Mouse (Mus musculus): ENCODE results near the gene S1pr4. TPM values are rescaled to one million over a fixed set of nuclear protein-coding genes. Genes with fewer than 3 reads are reported as not detected.

S1pr4 gene
- polyA plus RNA-seq, 1 experiment from 2014 or later, result 0.51 TPM

DNA sequence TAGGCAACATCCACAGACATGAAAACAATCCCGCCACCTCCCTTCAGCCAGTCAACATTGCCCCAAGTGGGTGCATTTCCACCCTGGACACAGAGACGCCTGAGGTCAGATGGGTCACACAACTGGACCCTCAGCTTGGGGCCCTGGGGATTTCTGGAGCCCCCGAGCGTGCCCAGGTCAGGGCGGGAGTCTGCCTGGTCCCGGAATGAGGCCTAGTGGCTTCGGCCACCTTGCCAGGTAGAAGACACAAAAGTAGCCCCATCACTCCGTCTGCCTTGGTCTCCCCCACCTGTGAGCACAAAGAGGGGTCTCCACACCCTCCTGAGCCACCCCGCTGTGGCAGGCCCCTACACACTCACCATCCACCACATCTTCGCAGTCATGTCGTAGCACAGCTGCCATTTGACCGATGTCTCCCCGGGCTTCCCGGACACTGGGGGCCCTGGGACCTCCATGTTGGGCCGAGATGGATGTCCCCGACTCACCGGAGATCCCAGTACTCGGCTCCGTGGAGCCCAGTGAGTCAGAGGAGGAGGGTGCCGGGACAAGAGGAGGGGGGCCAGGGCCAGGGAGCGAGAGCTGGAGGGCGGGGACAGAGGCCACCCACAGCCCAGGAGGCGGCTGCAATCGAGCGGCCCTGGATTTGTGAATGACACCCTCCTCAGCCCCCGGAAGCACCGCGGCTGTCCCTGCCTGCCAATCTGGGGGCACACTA lies 44.6 kb downstream of the S1pr4 start, which contains the start of gene Nfic:
Gene Nfic, minus strand, starts transcription at position 455 of the 715 bp plus-strand sequence.
- Histone ChIP-seq H3K4me3 (no peak within 1 kb of the TSS), H3K36me3 (replicated peaks) (no peaks in the 10 kb centered on the region), H3K27ac (replicated peaks) (no peak within 1 kb of the TSS), H3K9me3 (no peaks in the 10 kb centered on the region), H3K27me3 (replicated peaks; ENCODE audit: low read depth, poor library complexity, severe bottlenecking) (peaks cover 100% of the 10 kb centered on the region), H3K4me1 (peaks cover 13% of the 10 kb centered on the region)
- DNase-seq (ENCODE audit: low spot score), result peak; percentile 9
- 66% methylated on average over 28 of the region's 28 CpGs for WGBS

DNA sequence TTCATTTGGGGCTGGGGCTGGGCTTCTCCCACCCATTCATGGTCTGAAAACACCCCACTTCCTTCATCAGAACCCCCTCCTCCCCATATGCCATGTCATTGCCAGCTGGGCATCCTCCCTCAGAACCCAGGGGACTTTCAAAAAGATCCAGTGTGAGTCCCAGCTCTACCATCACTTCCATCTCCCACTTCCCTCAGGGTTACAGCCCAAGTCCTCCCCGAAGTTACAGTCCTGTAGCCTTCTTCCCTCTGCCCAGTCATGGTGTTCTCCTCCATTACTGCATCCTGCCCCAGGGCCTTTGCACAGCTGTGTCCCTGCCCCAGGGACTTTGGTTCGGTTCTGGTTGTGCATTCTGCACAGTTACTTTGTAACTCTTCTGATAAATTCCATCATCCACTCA lies 45.8 kb downstream of the S1pr4 start:
- no peak overlapping the region for H3K27ac ChIP-seq (replicated peaks)

DNA sequence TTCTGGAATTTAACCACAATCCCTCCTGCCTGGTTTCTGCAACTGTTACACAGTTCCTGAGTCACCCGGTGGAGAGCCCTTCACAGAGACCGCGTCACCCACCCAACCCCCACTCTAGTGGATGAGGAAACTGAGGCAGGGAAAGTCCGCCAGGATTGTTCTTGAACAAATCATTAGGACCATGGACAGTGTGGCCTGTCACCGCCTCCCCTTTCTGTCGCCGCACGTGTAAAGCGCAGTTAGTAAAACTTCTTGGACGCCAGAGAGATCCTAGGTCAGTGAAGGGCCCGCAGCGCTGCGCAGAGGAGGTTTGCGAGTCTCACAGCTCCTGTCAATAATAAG lies 47.0 kb downstream of the S1pr4 start:
- Histone ChIP-seq H3K4me3 (peak overlapping the region; percentile 36; the same call in 1 of the 2 replicates), H3K27me3 (replicated peaks; ENCODE audit: low read depth, poor library complexity, severe bottlenecking) (peaks cover 78% of the 10 kb centered on the region), H3K27ac (replicated peaks) (no peak overlapping the region), H3K36me3 (replicated peaks) (no peaks in the 10 kb centered on the region), H3K4me1 (peaks cover 11% of the 10 kb centered on the region), H3K9me3 (no peaks in the 10 kb centered on the region)
- 4% methylated on average over 14 of the region's 14 CpGs for WGBS
- DNase-seq (ENCODE audit: low spot score), result peak; percentile 23

More for the DNA sequence above, 45.8 kb downstream of the S1pr4 start:
- Histone ChIP-seq H3K9me3 (no peaks in the 10 kb centered on the region), H3K27me3 (replicated peaks; ENCODE audit: low read depth, poor library complexity, severe bottlenecking) (peaks cover 90% of the 10 kb centered on the region), H3K36me3 (replicated peaks) (no peaks in the 10 kb centered on the region), H3K4me1 (peaks cover 11% of the 10 kb centered on the region), H3K4me3 (no peak overlapping the region)
- 77% methylated on average over 2 of the region's 2 CpGs for WGBS
- peak; percentile 8 for DNase-seq (ENCODE audit: low spot score)

DNA sequence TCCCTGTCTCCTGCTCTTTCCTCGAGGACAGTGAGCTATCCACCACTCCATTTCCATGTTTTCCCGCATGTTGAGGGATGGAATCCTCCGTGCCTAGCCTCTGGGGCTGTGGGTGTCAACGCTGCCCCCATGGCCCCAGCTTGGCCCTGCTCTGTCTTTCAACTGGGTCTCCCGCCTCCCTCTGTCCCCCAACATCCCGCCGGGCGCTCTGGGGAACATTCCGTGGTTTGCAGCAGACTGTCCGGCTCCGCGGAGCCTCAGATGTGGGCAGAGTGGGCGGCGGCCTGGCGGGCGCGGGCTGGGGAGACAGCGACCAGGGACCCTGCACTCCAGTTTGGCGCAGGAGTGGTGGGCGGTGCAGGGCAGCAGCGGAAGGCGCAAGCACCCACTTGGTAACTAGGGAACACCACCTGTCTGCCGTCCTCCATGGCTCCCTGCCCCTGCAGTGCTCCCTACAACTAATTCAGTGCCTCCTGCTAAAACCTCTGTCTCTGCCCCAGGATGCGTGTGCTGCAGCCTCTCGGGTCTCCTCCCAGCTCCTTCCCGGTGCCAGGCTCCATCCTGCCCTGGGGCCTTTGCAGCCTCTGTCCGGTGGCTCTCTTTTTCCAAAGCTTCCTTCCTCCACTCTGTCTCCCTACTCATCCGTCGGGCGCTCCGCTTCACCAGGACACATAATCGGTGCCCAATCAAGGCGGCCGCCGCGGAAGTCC lies 47.5 kb downstream of the S1pr4 start:
- Histone ChIP-seq H3K27me3 (replicated peaks; ENCODE audit: low read depth, poor library complexity, severe bottlenecking) (peaks cover 72% of the 10 kb centered on the region), H3K36me3 (replicated peaks) (no peaks in the 10 kb centered on the region), H3K4me1 (peaks cover 11% of the 10 kb centered on the region), H3K4me3 (peak overlapping the region; percentile 36), H3K27ac (replicated peaks) (no peak overlapping the region), H3K9me3 (no peaks in the 10 kb centered on the region)
- peak; percentile 11 for DNase-seq (ENCODE audit: low spot score)
- 11% methylated on average over 36 of the region's 36 CpGs for WGBS

DNA sequence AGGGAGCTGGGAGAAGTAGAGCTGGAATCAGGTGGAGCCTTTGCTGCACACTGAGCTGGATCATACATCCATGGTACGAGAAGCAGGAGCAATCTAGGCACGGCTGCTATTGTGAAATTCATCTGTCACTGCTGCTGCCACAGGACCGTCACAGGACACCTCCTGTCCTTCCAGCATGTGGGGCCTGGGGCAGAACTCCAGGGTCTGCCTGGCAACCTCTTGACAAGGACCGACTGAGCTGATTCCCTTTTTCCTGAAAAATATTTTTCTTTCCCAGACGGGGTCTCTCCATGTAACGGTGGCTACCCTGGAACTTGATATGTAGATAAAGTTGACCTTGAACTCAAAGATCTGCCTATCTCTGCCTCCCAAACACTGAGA lies 48.6 kb downstream of the S1pr4 start:
- Histone ChIP-seq H3K36me3 (replicated peaks) (no peaks in the 10 kb centered on the region), H3K4me3 (no peak overlapping the region), H3K27ac (replicated peaks) (no peak overlapping the region), H3K27me3 (replicated peaks; ENCODE audit: low read depth, poor library complexity, severe bottlenecking) (peaks cover 62% of the 10 kb centered on the region), H3K4me1 (peaks cover 11% of the 10 kb centered on the region), H3K9me3 (no peaks in the 10 kb centered on the region)
- 62% methylated on average over 6 of the region's 6 CpGs for WGBS
- DNase-seq (ENCODE audit: low spot score), result no peak

DNA sequence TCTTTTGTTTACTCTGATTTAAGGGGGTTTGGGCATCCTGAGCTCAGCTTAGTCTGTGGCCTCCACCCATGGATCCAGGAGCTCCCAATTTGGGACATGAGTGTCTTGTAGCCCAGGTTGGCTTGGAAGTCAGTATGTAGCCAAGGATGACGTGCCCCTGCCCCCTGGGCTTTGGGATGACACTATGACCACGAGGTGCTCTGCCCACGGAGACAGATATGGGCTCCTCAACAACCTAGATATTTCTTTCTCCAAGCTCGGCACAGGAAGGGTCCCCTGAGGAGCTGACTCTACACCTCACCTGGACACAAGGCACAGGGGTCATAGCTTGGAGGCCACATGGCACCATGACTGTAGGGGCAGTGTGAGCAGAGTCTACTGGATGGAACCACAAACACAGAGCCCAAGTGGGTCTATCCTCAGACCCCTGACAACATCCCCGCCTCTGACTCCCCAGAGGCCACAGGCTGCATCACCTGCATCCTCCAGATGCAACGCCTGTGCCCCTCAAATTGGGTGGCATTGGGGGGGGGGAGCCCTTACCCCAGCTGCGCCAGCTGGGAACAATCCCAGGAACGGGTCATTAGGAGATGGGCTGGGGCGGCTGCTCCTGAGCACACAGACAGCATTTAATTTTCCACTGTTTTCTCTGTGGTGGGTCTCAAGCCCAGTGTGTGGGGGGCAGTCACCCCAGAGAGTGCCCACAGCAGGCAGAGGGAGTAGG lies 49.1 kb downstream of the S1pr4 start:
- no peak overlapping the region for H3K27ac ChIP-seq (replicated peaks)
- no peak overlapping the region for H3K4me3 ChIP-seq
- H3K36me3 ChIP-seq (replicated peaks), result no peaks in the 10 kb centered on the region
- H3K4me1 ChIP-seq, result peaks cover 11% of the 10 kb centered on the region
- no peaks in the 10 kb centered on the region for H3K9me3 ChIP-seq
- 65% methylated on average over 9 of the region's 9 CpGs for WGBS
- peaks cover 57% of the 10 kb centered on the region for H3K27me3 ChIP-seq (replicated peaks; ENCODE audit: low read depth, poor library complexity, severe bottlenecking)
- no peak for DNase-seq (ENCODE audit: low spot score)

DNA sequence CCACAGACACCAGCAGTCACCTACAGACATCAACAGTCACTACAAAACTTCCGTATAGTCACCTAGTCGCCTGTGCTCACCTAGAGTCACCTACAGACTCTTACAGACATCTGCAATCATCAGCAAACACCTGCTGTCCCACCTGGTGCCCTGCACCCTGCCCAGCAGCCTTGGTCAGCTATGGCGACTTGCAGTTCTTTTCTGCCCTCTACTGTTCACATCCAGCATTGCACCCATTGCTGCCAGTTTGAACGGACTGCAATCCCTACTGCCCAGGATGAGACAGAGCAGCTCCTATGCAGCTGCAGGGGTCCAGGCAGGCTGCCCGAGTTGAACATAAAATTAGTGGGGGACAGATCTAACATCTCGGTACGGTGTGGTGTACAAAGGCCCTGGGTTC lies 49.8 kb downstream of the S1pr4 start:
- H3K27me3 ChIP-seq (replicated peaks; ENCODE audit: low read depth, poor library complexity, severe bottlenecking), result peaks cover 50% of the 10 kb centered on the region
- peak; percentile 86 for DNase-seq (ENCODE audit: low spot score)
- 2% methylated on average over 7 of the region's 7 CpGs for WGBS
- H3K36me3 ChIP-seq (replicated peaks), result no peaks in the 10 kb centered on the region
- no peak overlapping the region for H3K27ac ChIP-seq (replicated peaks)
- H3K4me1 ChIP-seq, result peaks cover 11% of the 10 kb centered on the region
- H3K9me3 ChIP-seq, result no peaks in the 10 kb centered on the region
- no peak overlapping the region for H3K4me3 ChIP-seq

Small RNA genes within 50 kb of the gene (microRNA-seq; reads per million reads assigned to microRNA genes)
- not detected for gene Gm25595

Other genes with a start within 250 kb of the S1pr4 start
- gene Matk, start 247.2 kb downstream of the S1pr4 start, polyA plus RNA-seq (2016; fragmentation: Nextera tagmentation; extraction: Ambion mirVana), result 3.6 and 3.7 TPM in 2 replicates
- gene Mrpl54, start 233.2 kb downstream of the S1pr4 start, polyA plus RNA-seq (2016; fragmentation: Nextera tagmentation; extraction: Ambion mirVana), result 223 and 237 TPM in 2 replicates
- 57.2 and 57.5 TPM in 2 replicates for gene Apba3, start 233.2 kb downstream of the S1pr4 start, polyA plus RNA-seq (2016; fragmentation: Nextera tagmentation; extraction: Ambion mirVana)
- gene Tjp3, start 208.6 kb downstream of the S1pr4 start, polyA plus RNA-seq (2016; fragmentation: Nextera tagmentation; extraction: Ambion mirVana), result 8.9 and 9.0 TPM in 2 replicates
- gene Pip5k1c, start 207.2 kb downstream of the S1pr4 start, polyA plus RNA-seq (2016; fragmentation: Nextera tagmentation; extraction: Ambion mirVana), result 72.2 and 72.4 TPM in 2 replicates
- gene Cactin, start 179.0 kb downstream of the S1pr4 start, polyA plus RNA-seq (2016; fragmentation: Nextera tagmentation; extraction: Ambion mirVana), result 52.3 and 54.3 TPM in 2 replicates
- gene Tbxa2r, start 171.4 kb downstream of the S1pr4 start, polyA plus RNA-seq (2016; fragmentation: Nextera tagmentation; extraction: Ambion mirVana), result 3.1 and 3.6 TPM in 2 replicates
- not detected in 2 replicates for gene Gipc3, start 156.9 kb downstream of the S1pr4 start, polyA plus RNA-seq (2016; fragmentation: Nextera tagmentation; extraction: Ambion mirVana)
- 114 and 122 TPM in 2 replicates for gene Hmg20b, start 149.7 kb downstream of the S1pr4 start, polyA plus RNA-seq (2016; fragmentation: Nextera tagmentation; extraction: Ambion mirVana)
- 7.8 and 8.3 TPM in 2 replicates for gene Mfsd12, start 142.6 kb downstream of the S1pr4 start, polyA plus RNA-seq (2016; fragmentation: Nextera tagmentation; extraction: Ambion mirVana)
- 0.47 and 0.76 TPM in 2 replicates for gene 4930404N11Rik, start 134.3 kb downstream of the S1pr4 start, polyA plus RNA-seq (2016; fragmentation: Nextera tagmentation; extraction: Ambion mirVana)
- 134 and 142 TPM in 2 replicates for gene Fzr1, start 121.6 kb downstream of the S1pr4 start, polyA plus RNA-seq (2016; fragmentation: Nextera tagmentation; extraction: Ambion mirVana)
- 105 and 109 TPM in 2 replicates for gene Dohh, start 115.7 kb downstream of the S1pr4 start, polyA plus RNA-seq (2016; fragmentation: Nextera tagmentation; extraction: Ambion mirVana)
- gene Gm48551, start 115.7 kb downstream of the S1pr4 start, polyA plus RNA-seq (2016; fragmentation: Nextera tagmentation; extraction: Ambion mirVana), result 2.7 TPM in 2 replicates
- gene Gm48552, start 111.1 kb downstream of the S1pr4 start, polyA plus RNA-seq (2016; fragmentation: Nextera tagmentation; extraction: Ambion mirVana), result 1.8 and 3.1 TPM in 2 replicates
- 2.0 and 2.8 TPM in 2 replicates for gene Smim24, start 107.1 kb downstream of the S1pr4 start, polyA plus RNA-seq (2016; fragmentation: Nextera tagmentation; extraction: Ambion mirVana)
- gene Nfic, start 44.5 kb downstream of the S1pr4 start, polyA plus RNA-seq (2016; fragmentation: Nextera tagmentation; extraction: Ambion mirVana), result 12.5 and 20.2 TPM in 2 replicates
- 1.2 and 2.3 TPM in 2 replicates for gene Celf5, start 17.4 kb downstream of the S1pr4 start, polyA plus RNA-seq (2016; fragmentation: Nextera tagmentation; extraction: Ambion mirVana)
- gene Ncln, start 3.7 kb downstream of the S1pr4 start, polyA plus RNA-seq (2016; fragmentation: Nextera tagmentation; extraction: Ambion mirVana), result 85.2 and 94.3 TPM in 2 replicates
- 1.2 and 1.3 TPM in 2 replicates for gene Gna15, start 24.1 kb upstream of the S1pr4 start, polyA plus RNA-seq (2016; fragmentation: Nextera tagmentation; extraction: Ambion mirVana)
- 79.0 and 80.4 TPM in 2 replicates for gene Gna11, start 45.1 kb upstream of the S1pr4 start, polyA plus RNA-seq (2016; fragmentation: Nextera tagmentation; extraction: Ambion mirVana)
- 266 and 347 TPM in 2 replicates for gene Aes, start 59.4 kb upstream of the S1pr4 start, polyA plus RNA-seq (2016; fragmentation: Nextera tagmentation; extraction: Ambion mirVana)
- gene Tle2, start 74.4 kb upstream of the S1pr4 start, polyA plus RNA-seq (2016; fragmentation: Nextera tagmentation; extraction: Ambion mirVana), result 14.0 and 17.1 TPM in 2 replicates
- gene Tle6, start 100.9 kb upstream of the S1pr4 start, polyA plus RNA-seq (2016; fragmentation: Nextera tagmentation; extraction: Ambion mirVana), result 7.1 and 8.2 TPM in 2 replicates
- gene BC025920, start 106.1 kb upstream of the S1pr4 start, polyA plus RNA-seq (2016; fragmentation: Nextera tagmentation; extraction: Ambion mirVana), result 1.5 and 2.1 TPM in 2 replicates
- 55.1 and 59.2 TPM in 2 replicates for gene Sirt6, start 127.7 kb upstream of the S1pr4 start, polyA plus RNA-seq (2016; fragmentation: Nextera tagmentation; extraction: Ambion mirVana)
- 5.3 and 7.3 TPM in 2 replicates for gene Ankrd24, start 128.4 kb upstream of the S1pr4 start, polyA plus RNA-seq (2016; fragmentation: Nextera tagmentation; extraction: Ambion mirVana)
- gene Gm10778, start 148.9 kb upstream of the S1pr4 start, polyA plus RNA-seq (2016; fragmentation: Nextera tagmentation; extraction: Ambion mirVana), result 3.9 and 5.3 TPM in 2 replicates
- gene Zfp433, start 204.7 kb upstream of the S1pr4 start, polyA plus RNA-seq (2016; fragmentation: Nextera tagmentation; extraction: Ambion mirVana), result 14.5 and 18.0 TPM in 2 replicates

All from embryonic facial prominence, embryonic 10.5 days (tissue).